Mouse (Mus musculus) midbrain, postnatal 0 days (tissue): ENCODE results near the gene Baiap2l2. TPM values are rescaled to one million over a fixed set of nuclear protein-coding genes. Genes with fewer than 3 reads are reported as not detected.
A peak's percentile ranks its signal among the peaks of the same experiment; 100 is the strongest.

Source experiments
- ATAC-seq: fragments of 200-750 bp; cut with Nextera tagmentation; 2 replicates; pipeline ENCODE4 v1.8.0; 2017; ENCODE audit warnings: moderate number of reproducible peaks, mild to moderate bottlenecking, moderate TSS enrichment, moderate library complexity; ENCODE audit not compliant: low FRiP score
- DNase-seq: peaks from one replicate; pipeline ENCODE4 v3.0.0-alpha.2; 2015; ENCODE audit warnings: low spot score
- H3K27ac ChIP-seq: fragments of 300-500 bp; sonication (generic); 2 replicates; pipeline ENCODE4 v1.5.1; 2014; ENCODE audit warnings: low read depth, mild to moderate bottlenecking, low read length, mixed read lengths
- H3K27me3 ChIP-seq: fragments of 300-500 bp; sonication (generic); 2 replicates; pipeline ENCODE4 v1.6.1; 2014; ENCODE audit warnings: low read length, control low read depth, mixed read lengths; ENCODE audit not compliant: insufficient read depth
- H3K36me3 ChIP-seq: fragments of 300-500 bp; sonication (generic); 2 replicates; pipeline ENCODE4 v1.6.1; 2014; ENCODE audit warnings: low read length, control low read depth, mixed read lengths; ENCODE audit not compliant: insufficient read depth
- H3K4me1 ChIP-seq: fragments of 300-500 bp; sonication (generic); 2 replicates; pipeline ENCODE4 v1.6.1; 2014; ENCODE audit warnings: mild to moderate bottlenecking, control low read depth, antibody characterized with exemption, low read length, mixed read lengths; ENCODE audit not compliant: insufficient read depth
- H3K4me2 ChIP-seq: fragments of 300-500 bp; sonication (generic); 2 replicates; pipeline ENCODE4 v1.6.1; 2014; ENCODE audit warnings: low read depth, mild to moderate bottlenecking, low read length, mixed read lengths; ENCODE audit not compliant: poor library complexity, severe bottlenecking
- H3K4me3 ChIP-seq: fragments of 300-500 bp; sonication (generic); 2 replicates; pipeline ENCODE4 v1.5.1; 2014; ENCODE audit warnings: low read depth, mild to moderate bottlenecking, low read length, moderate library complexity
- H3K9ac ChIP-seq: fragments of 300-500 bp; sonication (generic); replicated peaks from 2 replicates; pipeline ENCODE4 v1.6.1; 2014; ENCODE audit warnings: mild to moderate bottlenecking, low read length, moderate library complexity, mixed read lengths; ENCODE audit not compliant: poor library complexity, severe bottlenecking
- H3K9me3 ChIP-seq: fragments of 300-500 bp; sonication (generic); 2 replicates; pipeline ENCODE4 v1.6.1; 2016; ENCODE audit warnings: low read length, control low read depth
- CTCF ChIP-seq: IDR thresholded peaks from 2 replicates; pipeline ENCODE4 v1.5.1; 2016; ENCODE audit warnings: antibody characterized with exemption, mild to moderate bottlenecking
- WGBS: fragments of 180-500 bp; shearing (Covaris S2); extraction: QIAGEN DNeasy Blood & Tissue Kit; methylation state at CpG from one replicate; pipeline ENCODE4 v1.1.7; 2014; 5-methylcytosine and 5-hydroxymethylcytosine counted together
- polyA plus RNA-seq: library from polyadenylated mRNA; unstranded; fragments of >200 nt; fragmentation: Nextera tagmentation; extraction: Ambion mirVana; gene quantifications from 2 replicates; pipeline ENCODE4 v1.2.1, GENCODE M21; 2015
- total RNA-seq: library from RNA; depleted of rRNA; stranded (reverse); fragments of >200 nt; gene quantifications from 2 replicates; pipeline ENCODE4 v1.2.3, GENCODE M21; 2014; rRNA removed

The Baiap2l2 gene
- total RNA-seq (3.0 and 3.1 TPM in 2 replicates), polyA plus RNA-seq (8.0 and 8.5 TPM in 2 replicates)

- no peak within 1 kb of the TSS for H3K4me2 ChIP-seq
- H3K4me3 ChIP-seq = no peak within 1 kb of the TSS
- no peak for DNase-seq
- peaks cover 9% of the 10 kb centered on the region; the same call in 1 of the 2 replicates for H3K36me3 ChIP-seq
- no peaks in the 10 kb centered on the region for H3K27me3 ChIP-seq
- WGBS = 72% methylated on average over 9 of the region's 10 CpGs
- H3K4me1 ChIP-seq = no peaks in the 10 kb centered on the region
- no peak within 1 kb of the TSS for H3K27ac ChIP-seq
- ATAC-seq = no peak
- H3K9ac ChIP-seq = no peak within 1 kb of the TSS
- TF ChIP-seq CTCF = no peak
- H3K9me3 ChIP-seq = no peaks in the 10 kb centered on the region
These were observed at the start of gene Baiap2l2 for GRCm38 (mm10) chr15:79285399-79285798. Gene Baiap2l2, minus strand, starts transcription at chr15:79285537.

DNA sequence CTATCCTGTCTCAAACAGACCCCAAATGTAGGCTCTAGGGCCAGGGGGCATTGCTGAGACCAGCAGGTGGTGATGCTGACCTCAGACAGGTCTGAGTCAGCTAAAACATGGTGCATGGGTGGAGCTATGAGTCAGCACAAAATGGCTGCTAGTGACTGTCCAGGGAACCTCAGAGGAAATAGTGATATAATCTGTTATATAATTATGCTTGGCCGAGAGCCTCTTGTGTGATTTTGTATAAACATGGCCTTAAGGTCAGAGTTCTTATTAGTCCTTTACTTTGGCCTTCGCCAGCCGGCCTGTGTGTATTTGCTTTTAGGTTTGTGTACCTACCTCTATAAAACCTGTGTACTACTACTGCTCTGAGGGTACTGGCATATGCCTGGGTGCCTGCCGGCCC, 48.1 kb upstream of the Baiap2l2 start:
- DNase-seq (no peak), ATAC-seq (no peak)
- WGBS = 81% methylated on average over 4 of the region's 4 CpGs
- Histone ChIP-seq H3K9ac (no peak overlapping the region), H3K9me3 (no peaks in the 10 kb centered on the region), H3K4me3 (no peak overlapping the region), H3K27ac (no peak overlapping the region), H3K36me3 (no peaks in the 10 kb centered on the region), H3K27me3 (no peaks in the 10 kb centered on the region), H3K4me2 (no peak overlapping the region), H3K4me1 (no peaks in the 10 kb centered on the region)
- no peak for TF ChIP-seq CTCF

- no peak overlapping the region for H3K4me3 ChIP-seq
- ATAC-seq (no peak), DNase-seq (no peak)
- no peak for TF ChIP-seq CTCF
- H3K27ac ChIP-seq = no peak overlapping the region
- H3K36me3 ChIP-seq = no peaks in the 10 kb centered on the region
- no peak overlapping the region for H3K4me2 ChIP-seq
- no peaks in the 10 kb centered on the region for H3K27me3 ChIP-seq
- H3K9me3 ChIP-seq = no peaks in the 10 kb centered on the region
- 0 out of 2 replicates have a peak, but pooled peaks cover 3% of the 10 kb centered on the region for H3K4me1 ChIP-seq
- H3K9ac ChIP-seq = no peak overlapping the region
- WGBS = 69% methylated on average over 4 of the region's 4 CpGs
These were observed 45.2 kb upstream of the Baiap2l2 start for GRCm38 (mm10) chr15:79330521-79330920.

GRCm38 (mm10) chr15:79329979-79330363, 44.6 kb upstream of the Baiap2l2 start:
- H3K9me3 ChIP-seq = no peaks in the 10 kb centered on the region
- no peaks in the 10 kb centered on the region for H3K36me3 ChIP-seq
- no peak for DNase-seq
- 0 out of 2 replicates have a peak, but pooled peaks cover 6% of the 10 kb centered on the region for H3K4me1 ChIP-seq
- ATAC-seq = no peak
- H3K9ac ChIP-seq = no peak overlapping the region
- TF ChIP-seq CTCF = no peak
- no peak overlapping the region for H3K4me2 ChIP-seq
- WGBS = 83% methylated on average over 6 of the region's 6 CpGs
- H3K4me3 ChIP-seq = no peak overlapping the region
- no peaks in the 10 kb centered on the region for H3K27me3 ChIP-seq
- H3K27ac ChIP-seq = no peak overlapping the region

DNA sequence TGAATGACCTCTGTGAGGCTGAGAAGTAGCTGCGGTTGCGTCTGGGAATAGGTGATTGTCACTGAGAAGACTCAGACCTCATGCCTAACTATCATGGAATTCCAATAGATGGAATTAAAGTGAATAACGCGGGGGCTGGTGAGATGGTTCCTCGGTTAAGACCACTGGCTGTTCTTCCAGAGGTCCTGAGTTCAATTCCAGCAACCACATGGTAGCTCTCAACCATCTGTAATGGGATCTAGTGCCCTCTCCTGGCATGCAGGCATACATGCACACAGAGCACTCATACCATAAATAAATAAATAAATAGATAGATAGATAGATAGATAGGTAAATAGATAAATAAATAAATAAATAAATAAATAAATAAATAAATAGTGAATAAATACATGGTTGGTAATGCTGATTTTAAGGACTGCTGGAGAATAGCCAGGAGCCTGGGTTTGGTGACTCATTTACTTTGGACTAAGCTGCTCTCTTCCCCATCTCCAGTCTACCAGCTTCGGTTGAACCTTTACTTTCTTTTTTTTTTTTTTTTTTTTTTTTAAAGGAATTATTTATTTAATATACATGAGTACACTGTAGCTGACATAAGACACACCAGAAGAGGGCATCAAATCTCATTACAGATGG, 44.1 kb upstream of the Baiap2l2 start:
- no peak overlapping the region for H3K4me3 ChIP-seq
- TF ChIP-seq CTCF = peak; percentile 32; the same call in 1 of the 2 replicates
- H3K9me3 ChIP-seq = no peaks in the 10 kb centered on the region
- H3K27ac ChIP-seq = no peak overlapping the region
- DNase-seq (no peak), ATAC-seq (no peak)
- no peaks in the 10 kb centered on the region for H3K36me3 ChIP-seq
- H3K4me1 ChIP-seq = 0 out of 2 replicates have a peak, but pooled peaks cover 6% of the 10 kb centered on the region
- H3K9ac ChIP-seq = no peak overlapping the region
- H3K4me2 ChIP-seq = no peak overlapping the region
- H3K27me3 ChIP-seq = no peaks in the 10 kb centered on the region
- WGBS = 95% methylated on average over 6 of the region's 6 CpGs

- peak overlapping the region; percentile 78; the same call in 1 of the 2 replicates for H3K4me2 ChIP-seq
- WGBS = 94% methylated on average over 4 of the region's 4 CpGs
- H3K4me3 ChIP-seq = no peak overlapping the region
- H3K9ac ChIP-seq = no peak overlapping the region
- no peaks in the 10 kb centered on the region for H3K36me3 ChIP-seq
- no peaks in the 10 kb centered on the region for H3K9me3 ChIP-seq
- no peak overlapping the region for H3K27ac ChIP-seq
- 0 out of 2 replicates have a peak, but pooled peaks cover 6% of the 10 kb centered on the region for H3K4me1 ChIP-seq
- H3K27me3 ChIP-seq = no peaks in the 10 kb centered on the region
- DNase-seq = no peak
- no peak; the same call in 1 of the 2 replicates for TF ChIP-seq CTCF
- no peak for ATAC-seq
These were observed 43.6 kb upstream of the Baiap2l2 start for GRCm38 (mm10) chr15:79328939-79329275.
